Mouse (Mus musculus): ENCODE measurements around the gene Scaf4.

- TF ChIP-seq CTCF (IDR thresholded peaks at IDR 0.05) (no peak), EP300 (IDR thresholded peaks at IDR 0.05) (peak; percentile 39)
These were observed 64.0 kb downstream of the Scaf4 start, which contains the start of gene Sod1 for GRCm38 (mm10) chr16:90220026-90220891.

Measured in lung, postnatal 0 days (tissue).